Mouse (Mus musculus) small intestine, adult 2 months (tissue): ENCODE data around the gene Sik1.

Source experiments
- CTCF ChIP-seq: fragments of 200-500 bp; IDR thresholded peaks from 2 replicates; pipeline ENCODE4 v1.5.1; 2012; ENCODE audit warnings: low read depth, mild to moderate bottlenecking, control low read depth, inconsistent platforms, low read length, moderate library complexity, mixed read lengths; ENCODE audit not compliant: insufficient replicate concordance, insufficient read length; ENCODE audit errors: extremely low read depth
- POLR2A ChIP-seq: fragments of 200-500 bp; IDR thresholded peaks from 2 replicates; pipeline ENCODE4 v1.6.1; 2012; ENCODE audit warnings: low read depth, mild to moderate bottlenecking, control low read depth, inconsistent platforms, low read length, moderate library complexity

GRCm38 (mm10) chr17:31870446-31870845, 14.8 kb upstream of the Sik1 start:
- TF ChIP-seq CTCF (no peak), POLR2A (no peak)
